Mouse (Mus musculus) CH12F3 (cell line): ENCODE data around the gene Uba6.

ENCODE experiments used
- in situ Hi-C: fragments of 300-500 bp; cut with MboI; formaldehyde crosslinking; loops from 2 replicates; pipeline ENCODE4 v1.14.3; 2020; ENCODE audit warnings: low sequenced_read_pairs

Uba6 gene

DNA sequence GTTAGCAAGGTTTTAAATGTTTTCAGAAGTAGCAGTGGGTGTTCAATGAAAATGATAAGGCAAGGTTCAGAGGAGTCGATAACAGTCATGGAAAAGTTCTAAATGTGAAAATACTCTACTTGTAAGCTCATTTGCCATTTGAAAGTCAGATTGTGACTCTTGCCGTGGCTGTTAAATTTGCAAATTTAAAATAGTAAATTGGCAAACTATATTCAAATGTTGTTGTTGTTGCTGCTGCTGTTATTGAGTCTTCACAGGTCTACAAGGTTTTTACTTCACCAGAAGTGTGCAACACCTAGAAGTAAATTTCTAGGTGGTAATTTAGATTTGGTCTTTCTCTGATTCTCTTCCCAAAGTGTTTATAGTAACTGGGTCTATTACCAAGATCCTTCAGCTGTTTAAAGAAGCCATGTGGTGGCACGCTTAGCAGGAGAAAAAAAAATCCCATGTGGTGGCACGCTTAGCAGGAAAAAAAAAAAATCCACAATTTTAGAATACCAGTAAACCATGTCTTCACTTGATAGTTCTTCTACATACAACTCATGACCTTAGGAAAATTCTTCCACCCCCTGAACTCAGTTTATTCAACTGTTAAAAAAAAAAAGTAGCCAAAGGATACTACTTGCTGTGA, 99.7 kb downstream of the Uba6 start:
- in situ Hi-C loops, result no loop called here

- in situ Hi-C loops, result no loop called here
Measured at GRCm38 (mm10) chr5:86071538-86071937, 101.1 kb downstream of the Uba6 start, which contains the start of gene Stap1. Gene Stap1, plus strand, starts transcription at chr5:86071746.

- in situ Hi-C loops, result no loop called here
Measured at GRCm38 (mm10) chr5:86069121-86069520, 103.5 kb downstream of the Uba6 start.

DNA sequence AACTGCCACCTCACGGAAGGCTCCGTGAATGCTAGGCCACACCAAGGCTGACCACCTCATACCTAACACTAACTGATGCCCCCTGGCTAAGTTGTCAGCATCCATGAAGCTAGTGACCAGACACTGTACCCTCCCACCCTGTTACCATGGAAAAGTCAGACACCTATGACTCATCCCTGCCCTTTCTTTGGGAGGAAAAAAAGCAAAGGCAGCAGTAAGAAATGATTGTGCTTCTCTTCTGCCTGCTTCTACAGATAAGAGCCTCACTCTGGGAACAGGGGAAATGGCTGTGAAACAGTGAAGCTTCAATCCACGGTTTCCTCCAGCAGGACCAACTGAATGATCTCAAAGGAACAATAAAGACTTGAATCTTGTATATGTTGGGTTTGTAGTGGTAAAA, 104.2 kb downstream of the Uba6 start:
- in situ Hi-C loops, result no loop called here

DNA sequence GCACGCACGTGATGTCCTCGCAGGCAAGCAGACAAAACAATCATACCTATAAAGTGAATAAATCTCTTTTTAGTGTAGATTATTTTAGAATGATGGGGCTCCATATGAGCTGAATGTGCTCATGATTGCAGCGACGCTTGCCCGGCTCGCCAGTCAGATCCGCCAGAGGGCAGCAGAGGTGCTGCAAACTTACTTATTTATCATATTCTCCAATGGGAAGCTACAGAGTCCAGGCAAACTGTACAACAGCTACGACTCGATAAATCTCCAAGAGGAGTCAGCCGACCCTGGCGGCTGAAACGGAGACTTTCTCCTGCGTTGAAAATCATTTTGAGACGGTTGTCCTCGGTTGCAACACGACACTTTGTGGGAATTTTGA, 106.1 kb downstream of the Uba6 start:
- in situ Hi-C loops, result no loop called here

- in situ Hi-C loops, result no loop called here
Measured at GRCm38 (mm10) chr5:86065876-86066550, 106.6 kb downstream of the Uba6 start.

DNA sequence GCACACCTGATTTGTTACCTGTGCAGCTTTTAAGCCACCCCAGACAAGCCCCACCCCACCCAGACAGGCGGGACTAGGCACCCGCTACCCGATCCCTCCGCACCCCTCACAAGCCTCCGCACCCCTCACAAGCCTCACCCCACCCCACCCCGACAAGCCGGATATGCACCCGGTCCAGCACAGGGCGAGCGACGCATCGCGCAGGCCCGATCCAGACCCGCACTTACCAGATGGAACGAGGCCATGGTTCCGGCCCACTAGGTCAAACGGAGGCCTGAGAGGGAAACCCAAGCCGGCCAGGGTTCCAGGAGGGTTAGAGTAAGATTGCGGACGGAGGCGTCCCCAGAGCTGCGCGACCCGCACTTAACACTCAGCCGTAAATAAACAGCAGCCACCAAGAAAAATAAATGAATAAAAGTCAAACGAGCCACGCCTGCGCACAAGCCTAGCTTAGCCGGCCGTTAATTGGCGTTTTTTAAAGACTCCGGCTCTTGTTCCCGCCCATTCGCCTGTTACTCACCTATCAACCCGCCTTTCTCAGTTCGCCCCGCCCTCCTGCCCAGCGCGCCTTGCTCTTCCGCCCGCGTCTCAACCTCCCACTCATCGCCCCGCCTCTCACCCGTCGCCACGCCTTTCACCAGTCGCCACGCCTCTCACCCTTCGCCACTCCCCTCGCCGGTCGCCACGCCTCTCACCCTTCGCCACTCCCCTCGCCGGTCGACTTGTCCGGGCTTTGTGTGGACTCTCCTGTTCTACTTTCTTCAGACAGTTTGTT, 107.3 kb downstream of the Uba6 start, which contains the start of gene Cenpc1:
Gene Cenpc1 (minus strand): TSS at position 483 of the 775 bp plus-strand sequence.
- in situ Hi-C loops, result no loop called here

GRCm38 (mm10) chr5:86063501-86063900, 109.1 kb downstream of the Uba6 start:
- in situ Hi-C loops, result no loop called here
